Mouse (Mus musculus): ENCODE measurements around the gene Zcchc24.
A peak's percentile ranks its signal among the peaks of the same experiment; 100 is the strongest.

Zcchc24 gene

DNA sequence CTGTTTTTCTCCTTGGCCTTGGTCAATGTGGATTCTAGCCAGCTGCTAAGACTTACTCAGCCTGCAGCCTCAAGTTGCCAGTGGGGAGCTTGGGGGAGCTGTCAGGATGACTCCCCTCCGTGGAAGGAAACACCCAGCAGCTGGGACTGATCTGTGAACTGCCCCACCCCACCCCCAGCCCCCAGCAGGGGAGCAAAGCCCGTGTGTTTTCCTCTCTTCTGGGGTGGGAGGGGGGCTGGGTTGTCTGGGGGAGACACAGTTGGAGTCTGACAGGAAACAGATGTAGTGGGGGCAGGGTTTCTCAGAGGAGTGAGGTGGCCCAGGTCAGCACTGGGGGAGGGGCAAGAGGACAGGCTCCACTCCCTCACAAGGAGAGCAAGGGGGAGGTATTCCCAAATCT is 50.4 kb downstream of the Zcchc24 start:
- DNase-seq (ENCODE audit: low spot score), result peak; percentile 73

DNA sequence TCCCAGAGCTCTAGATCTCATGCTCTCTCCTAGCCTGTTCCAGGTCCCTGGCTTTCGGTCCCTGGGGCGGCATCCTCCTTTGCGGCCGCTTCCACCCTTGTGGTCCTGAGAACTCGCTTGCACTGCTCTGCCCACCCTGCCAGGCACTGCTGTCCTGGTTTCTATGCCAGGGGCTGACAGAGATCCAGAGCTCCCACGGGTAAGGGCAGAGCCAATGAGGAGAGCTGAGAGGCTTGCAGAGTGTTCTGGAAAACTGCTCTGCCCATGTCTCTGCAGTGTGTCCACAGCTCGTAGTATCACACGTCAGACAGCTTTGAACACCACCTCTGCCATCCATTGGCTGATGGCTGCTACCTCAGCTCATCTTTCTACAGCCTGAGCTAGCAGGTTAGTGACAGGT is 51.1 kb downstream of the Zcchc24 start:
- DNase-seq (ENCODE audit: low spot score), result no peak

DNA sequence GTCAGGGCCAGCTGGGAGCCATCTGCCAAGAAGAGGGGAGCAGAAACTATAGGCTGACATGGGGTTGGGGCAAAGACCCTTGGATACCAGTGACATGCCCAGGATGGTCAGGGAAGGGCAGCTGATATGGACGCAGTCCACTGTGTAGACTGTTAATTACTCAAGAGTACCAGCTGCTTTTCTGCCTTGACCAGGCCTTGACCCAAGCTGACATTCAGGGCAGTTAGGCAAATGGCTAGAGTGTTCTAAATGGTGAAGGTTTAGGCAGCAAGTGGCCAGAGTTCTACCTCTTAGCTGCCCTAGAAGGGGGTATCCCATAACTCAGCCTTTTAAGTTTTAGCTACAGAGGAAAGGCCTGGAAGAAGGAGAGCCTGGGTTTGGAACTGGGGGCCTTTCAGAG is 52.3 kb downstream of the Zcchc24 start:
- no peak for DNase-seq (ENCODE audit: low spot score)

DNA sequence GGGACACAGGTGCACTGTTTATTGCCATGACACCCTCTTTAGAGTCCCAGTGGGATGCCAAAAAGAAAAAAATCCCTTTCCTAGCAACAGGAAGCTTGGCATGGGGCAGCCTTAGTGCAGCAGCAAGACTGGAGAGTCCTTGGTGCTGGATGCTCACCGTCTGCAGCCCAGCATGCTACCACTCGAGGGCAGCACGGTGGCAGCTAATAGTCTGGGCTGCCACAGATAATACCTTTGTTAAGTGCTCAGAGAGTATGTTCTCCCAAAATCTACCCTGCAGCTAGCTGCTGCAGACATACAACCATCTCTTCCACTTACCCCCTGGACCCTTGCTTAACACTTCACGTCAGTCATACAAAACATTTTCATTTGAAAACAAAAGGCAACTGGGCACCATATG is 55.4 kb downstream of the Zcchc24 start:
- no peak for DNase-seq (ENCODE audit: low spot score)

DNA sequence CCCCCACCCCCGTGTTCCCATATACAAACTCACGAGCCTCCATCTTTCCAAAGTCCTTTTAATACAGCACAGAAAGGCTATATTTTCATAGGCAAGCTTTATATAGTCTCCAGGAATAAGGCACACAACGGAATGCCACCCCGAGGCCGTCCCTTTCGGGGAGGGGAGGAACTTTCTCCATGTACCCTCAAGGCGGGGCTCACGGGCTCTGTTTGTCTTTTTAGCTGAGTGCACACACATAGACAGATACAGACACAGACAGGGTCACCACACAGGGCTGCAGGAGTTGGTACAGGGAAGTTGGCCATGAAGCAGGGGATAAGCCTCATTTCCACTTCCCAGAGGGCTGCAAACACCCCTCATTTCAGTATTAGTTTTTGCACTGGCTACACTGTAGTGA is 57.2 kb downstream of the Zcchc24 start:
- no peak for DNase-seq (ENCODE audit: low spot score)

DNA sequence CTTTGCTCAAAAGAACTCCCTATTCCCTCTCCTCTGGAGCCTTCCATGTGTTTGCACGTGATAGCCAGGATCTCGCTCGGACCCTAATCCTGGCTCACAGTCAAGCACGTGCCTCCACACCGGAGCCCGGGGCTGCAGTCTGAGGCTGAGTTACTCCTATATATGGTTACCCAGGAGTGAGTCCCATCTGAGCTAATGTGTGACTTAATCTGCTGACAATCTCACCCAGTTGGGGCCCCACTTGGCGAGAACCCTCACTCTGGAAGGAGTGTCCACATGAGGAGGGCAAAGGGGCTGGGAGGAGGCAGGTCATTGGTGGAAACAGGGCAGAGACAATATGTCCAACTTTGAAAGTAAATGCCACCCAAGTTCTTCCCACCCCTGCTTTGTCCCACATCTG is 57.7 kb downstream of the Zcchc24 start:
- no peak for DNase-seq (ENCODE audit: low spot score)

DNA sequence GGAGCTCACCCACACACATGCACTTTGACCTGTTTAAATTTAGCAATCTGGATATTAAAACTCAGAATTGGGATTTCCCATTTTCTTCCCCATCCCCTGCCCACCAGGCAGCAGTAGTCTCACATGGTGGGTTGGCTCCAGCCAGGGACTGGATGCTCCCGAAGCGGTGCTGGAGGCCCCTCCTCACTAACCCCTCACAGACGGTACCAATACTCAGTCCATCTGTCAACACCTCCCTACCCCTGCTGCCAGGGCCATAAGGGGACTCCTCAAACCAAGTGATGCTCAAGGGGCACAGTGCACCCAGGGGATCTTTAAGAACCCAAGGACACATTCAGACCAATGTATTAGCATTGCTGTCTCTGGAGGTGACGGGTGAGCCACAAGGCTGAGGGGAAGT is 58.2 kb downstream of the Zcchc24 start:
- no peak for DNase-seq (ENCODE audit: low spot score)

DNA sequence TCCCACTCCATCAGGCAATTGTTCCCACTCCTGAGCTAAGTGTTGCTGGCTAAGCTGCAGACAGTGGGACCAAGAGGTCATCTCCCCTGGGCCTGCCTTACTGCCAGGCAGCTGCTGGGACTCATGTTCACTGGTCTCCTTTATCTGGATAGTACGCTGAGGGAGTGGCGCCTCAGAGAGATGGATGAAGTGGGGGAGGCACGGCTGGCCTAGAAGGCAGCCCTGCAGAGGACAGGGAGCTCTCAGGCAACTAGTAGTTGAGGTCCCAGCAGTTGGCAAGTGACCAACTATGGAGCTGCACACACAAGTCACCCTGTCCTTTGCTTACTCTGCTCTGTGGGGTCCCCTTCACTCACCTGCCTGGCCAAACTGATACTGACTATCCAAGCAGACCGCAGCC is 58.8 kb downstream of the Zcchc24 start:
- no peak for DNase-seq (ENCODE audit: low spot score)

DNA sequence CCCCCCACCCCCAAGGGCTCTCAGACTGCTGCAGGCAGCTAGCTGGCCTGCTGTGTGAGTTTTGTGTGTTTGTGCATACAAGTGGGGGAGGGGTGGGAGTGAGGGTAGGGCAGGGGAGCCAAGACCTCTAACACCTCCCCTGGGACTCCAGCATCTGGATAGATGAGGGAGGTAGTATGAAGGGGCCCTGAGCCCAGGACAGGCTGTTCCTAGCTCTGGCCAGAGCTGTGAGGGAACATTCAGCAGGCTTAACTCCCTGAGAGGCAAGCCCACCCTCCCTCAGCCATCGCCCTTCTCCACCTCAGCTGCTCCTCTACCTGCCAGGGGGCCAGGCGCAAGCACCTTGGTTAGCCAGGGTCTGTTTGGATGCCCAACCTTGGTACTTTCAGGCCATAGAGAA is 59.9 kb downstream of the Zcchc24 start:
- no peak for DNase-seq (ENCODE audit: low spot score)

DNA sequence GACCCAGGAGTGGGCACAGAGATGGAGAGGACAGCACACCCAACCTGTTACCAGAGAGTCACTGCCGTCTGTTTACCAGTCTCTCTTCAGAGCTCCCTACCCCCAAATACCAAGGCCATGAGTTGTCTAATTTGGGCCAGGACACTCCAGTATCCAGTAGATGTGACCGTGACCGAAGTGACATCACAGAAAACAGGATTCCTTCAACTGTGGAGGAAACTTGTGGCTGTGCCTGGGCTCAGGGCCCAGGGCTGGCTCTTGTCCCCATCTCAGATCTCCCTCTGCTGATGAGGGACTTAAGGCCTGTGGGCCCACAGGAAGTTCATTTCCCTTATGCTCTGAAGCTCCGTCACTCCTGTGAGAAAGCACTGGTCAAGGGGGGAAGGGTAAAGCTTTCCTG is 60.4 kb downstream of the Zcchc24 start:
- no peak for DNase-seq (ENCODE audit: low spot score)

DNA sequence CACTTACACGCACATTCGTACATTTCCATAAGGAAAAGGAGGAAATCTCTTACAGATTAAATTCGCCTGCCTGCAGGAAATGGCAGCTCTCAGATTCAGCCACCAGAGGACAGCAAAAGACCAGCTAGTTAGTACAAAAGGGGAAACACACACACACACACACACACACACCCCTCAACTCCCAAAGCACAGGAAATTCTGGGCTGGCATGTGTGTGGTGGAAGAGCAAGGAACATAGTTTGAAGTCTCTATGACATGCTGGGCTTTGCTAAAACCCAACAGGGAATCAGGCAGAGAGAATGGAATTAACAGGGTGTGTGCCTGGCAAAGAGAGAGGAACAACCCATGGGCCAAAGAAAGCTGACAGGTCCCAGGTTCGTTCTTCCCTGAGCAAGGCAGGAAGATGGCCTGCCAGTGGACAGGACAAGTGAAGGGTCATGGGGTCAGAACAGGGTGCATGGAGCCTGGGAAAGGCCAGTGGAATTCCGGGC is 61.1 kb downstream of the Zcchc24 start:
- DNase-seq (ENCODE audit: low spot score), result peak; percentile 50

DNA sequence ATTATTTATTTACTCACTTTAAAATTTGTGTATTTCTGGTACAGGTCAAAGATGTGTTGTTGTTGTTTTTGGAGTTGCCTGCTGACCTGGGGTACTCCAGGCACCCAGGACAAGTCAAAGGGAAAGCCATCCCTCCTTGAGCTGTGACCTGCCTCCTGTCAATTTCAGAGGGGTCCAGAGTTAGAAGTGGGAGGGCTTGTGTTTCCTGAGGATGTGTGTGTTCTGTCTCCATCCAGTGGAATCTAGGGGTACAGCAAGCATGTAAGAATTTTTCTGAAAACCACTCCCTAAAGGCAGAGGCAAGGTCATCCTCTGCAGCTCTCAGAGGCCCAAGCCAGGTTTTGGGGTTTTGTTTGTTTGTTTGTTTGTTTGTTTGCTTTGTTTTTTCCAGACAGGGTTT is 66.9 kb downstream of the Zcchc24 start:
- no peak for DNase-seq (ENCODE audit: low spot score)

DNA sequence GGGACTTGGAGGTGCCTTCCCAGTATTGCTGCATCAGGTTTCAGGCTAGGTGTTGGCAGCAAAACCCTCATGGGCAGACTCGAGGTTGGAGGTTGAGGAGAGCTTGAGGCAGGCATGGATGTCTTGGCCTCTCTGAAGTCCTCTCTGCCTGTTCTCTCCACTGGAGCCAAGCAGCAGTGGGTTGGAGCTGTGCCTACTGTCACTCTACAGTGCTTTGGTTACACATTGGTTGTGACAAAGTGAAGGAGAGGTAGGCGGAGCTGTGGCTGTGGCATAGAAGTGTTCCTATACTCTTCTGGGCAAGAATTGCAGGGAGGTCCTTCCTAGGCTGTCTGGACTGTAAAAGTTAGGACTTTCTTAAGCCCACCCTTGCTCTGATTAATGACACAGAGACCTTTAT is 72.5 kb downstream of the Zcchc24 start:
- no peak for DNase-seq (ENCODE audit: low spot score)

DNA sequence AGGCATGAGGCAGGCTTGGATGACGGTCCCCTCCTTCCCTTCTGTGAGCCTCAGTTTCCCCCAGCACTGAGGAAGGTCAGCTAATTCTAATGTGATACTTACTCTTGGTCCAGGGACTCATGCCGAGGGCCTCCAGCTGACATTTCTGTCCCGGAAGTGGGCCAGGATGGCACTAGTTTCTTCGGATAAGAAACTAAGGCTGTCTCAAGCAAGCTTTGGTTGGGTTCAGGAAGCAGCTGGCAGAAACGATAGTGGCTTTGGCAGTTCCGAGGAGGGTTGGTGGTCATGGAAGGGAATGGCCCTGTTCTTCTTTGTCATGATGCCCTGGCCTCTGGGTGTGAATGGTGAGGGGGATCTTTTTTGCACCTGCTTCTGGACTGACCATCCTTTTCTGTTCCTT is 73.8 kb downstream of the Zcchc24 start:
- no peak for DNase-seq (ENCODE audit: low spot score)

DNA sequence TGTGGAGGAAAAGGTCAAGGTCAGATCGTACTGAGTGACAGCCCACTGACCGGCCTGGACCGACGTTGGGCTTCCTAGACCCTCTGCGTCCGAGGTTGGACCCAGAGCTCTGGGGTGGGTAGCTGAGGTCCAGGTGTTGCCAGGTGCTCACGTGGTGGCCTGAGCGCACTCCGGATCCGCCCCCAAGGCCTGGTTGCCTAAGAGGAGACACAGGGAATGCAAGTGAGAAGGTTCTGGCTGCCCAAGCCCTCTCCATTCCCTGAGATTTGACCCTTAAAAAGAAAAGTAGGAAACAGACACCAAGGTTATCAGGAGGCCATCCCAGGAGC is 74.3 kb downstream of the Zcchc24 start:
- peak; percentile 40 for DNase-seq (ENCODE audit: low spot score)

DNA sequence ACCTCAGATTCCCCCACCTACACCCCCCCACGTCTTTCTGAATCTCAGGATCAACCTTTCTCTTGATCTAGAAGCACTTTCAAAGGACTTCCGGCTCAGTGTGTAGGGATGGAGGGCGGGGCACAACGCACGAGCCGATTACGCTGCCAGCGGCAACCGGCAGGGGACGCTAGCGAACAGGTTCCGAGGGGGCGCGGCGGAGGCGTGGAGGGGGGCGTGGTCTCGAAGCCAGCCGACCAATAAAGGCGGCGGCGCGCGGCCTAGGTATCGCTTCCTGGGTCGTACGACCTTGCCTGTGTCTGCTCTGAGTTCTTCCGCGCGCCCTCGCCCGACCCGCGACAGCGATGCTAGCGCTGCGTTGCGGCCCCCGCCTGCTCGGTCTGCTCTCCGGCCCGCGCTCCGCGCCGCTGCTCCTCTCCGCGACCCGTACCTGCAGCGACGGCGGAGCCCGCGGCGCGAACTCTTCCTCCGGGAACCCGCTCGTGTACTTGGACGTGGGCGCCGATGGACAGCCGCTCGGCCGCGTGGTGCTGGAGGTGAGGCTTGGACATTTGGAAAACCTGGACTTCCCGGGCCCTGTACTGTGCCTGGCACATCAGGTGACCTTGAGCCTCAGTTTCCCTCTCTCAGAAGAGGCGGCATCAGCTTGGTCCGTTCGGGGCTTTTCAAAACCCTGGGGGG is 74.8 kb downstream of the Zcchc24 start, which contains the start of gene Ppif:
Ppif (plus strand) TSS at position 267 of the 681 bp plus-strand sequence.
- peak; percentile 92 for DNase-seq (ENCODE audit: low spot score)

DNA sequence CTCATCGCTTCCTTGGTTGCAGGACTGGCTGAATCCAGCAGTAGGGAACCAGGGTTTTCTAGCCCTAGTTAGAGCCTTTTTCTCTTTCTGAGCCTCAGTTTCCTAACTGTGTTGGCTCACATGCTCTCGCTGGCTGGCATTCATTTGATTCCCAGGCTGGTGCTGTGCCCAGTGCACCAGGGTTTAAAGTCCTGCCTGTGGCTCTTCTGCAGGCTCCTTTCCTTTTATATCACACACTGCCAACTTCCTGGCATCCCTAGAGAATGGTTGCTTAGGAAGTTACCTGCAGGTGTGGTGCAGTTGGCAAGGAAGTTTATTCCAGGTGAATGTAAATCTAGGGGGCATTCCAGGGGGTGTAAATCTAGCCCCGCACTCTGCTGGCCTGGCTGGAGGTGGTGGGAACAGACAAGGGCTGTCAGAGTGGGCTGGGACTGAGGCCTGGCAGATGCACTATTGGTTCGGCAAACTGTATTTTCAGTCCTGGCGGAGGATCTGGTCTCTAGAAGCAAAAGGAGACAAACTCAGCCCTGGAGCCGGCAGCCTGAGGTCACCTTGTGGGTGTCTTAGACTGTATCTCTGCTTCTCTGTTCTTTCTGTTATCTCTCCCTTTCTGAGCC is 75.5 kb downstream of the Zcchc24 start:
- no peak for DNase-seq (ENCODE audit: low spot score)

DNA sequence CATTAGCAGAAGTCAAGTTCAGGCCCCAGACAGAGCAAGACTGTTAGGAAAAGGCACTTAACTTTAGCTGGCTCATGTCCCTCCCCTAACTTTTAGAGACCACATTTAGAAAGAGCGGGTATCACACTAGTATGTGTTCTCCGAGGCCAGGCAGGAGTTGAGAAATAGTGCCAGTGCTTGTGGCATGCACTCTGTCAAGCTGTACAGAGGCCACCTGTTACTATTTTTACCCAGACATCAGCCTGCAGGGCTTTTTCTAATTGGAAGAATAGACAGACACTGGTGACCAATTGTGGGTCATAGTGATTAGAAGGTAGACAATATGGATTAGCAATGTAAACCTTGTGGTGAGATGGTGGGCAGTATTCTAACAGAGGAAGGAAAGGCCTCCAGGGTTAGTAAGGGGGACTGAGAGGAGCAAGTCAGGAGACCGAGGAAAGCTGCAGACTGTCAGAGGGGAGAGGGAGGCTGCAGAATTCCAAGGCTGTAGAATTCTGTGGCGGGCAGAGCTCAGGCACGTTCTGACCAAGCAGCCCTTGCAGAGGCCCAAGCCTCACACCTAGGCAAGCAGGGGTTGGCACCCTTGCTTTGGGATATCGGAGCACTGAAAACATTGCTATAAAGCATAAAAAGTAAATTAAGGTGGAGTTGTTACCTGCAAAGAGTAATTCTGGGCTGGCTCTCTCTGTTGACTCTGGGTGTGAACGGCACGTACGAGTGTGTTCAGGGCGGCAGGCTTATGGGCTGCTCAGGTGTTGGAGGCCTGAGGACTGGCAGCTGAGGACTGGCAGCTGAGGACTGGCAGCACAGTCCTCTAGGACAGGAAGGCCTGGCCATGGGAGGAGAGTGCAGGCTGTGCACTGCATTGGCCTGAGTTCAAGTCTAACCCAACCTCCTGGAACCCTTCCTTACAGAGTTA is 81.6 kb downstream of the Zcchc24 start:
- no peak for DNase-seq (ENCODE audit: low spot score)

DNA sequence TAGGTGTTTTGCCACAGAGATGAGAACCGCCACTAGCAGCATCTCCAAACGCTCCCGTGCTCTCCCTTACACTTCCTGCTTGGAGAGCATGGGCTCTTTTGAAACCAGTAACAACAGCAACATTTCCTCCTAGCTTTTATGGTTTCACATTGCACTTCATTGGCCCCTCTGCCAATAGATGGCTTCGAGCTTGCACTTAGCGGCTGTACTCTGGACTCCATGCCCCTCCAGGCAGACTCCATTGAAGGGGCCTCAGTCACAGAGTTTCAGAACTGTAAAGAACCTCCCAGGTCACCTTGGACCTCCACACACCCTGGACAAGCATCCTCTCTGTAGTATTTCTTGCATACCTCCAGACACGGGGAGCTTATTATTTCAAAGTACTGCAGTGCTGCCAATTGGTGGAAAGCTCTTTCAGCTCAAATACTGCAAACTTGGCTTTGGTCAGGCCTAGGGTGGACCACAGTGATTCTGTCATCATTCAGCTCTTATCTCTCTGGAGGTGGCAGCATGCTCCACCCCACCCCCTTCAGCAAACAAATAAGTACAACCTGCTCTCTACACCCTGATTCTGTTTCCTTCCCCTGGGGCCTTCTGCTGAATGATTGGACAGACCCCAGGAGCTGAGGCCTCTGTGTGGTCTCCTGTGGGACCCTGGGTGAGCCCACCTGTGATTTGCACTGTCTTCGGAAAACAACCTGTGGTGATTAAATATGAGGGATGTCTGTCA is 82.5 kb downstream of the Zcchc24 start:
- no peak for DNase-seq (ENCODE audit: low spot score)

DNA sequence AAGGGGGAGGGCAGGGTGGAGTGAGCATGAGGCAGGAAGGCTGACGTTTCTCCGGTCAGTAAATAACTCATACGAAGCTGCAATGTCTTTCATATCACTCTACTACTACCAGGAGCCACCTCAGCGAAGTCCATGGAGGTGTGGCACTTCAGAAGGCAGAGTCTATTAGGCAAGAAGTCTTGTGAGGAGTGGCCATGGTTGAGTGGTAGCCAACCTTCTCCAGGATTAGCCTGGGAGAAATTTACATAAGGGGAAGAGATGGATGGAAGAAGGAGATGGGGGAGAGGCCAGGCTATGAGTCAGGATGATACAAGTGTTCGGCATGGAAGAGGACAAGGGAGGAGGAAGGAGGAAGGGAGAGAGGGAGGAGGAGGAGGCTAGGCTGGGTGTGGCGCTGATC is 86.8 kb downstream of the Zcchc24 start:
- no peak for DNase-seq (ENCODE audit: low spot score)

DNA sequence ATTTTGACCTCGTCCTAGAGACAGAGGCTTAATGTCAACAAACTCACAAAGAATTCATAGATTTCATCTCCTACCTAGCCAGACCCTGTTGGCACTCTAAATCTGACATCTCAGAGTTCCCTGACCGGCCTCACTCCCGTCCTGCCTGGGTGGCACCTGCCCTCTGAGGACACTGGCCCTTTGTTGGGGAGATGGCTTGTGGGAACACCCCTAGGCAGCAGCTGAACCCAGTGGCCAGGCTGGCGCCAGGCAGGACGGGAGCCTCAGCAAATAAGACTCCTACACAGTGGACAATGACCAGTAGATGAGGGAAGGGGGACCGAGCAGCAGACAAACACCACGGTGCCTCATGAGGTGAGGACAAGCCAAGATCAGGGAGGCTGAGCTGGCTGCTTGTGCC is 89.2 kb downstream of the Zcchc24 start:
- DNase-seq (ENCODE audit: low spot score), result no peak

DNA sequence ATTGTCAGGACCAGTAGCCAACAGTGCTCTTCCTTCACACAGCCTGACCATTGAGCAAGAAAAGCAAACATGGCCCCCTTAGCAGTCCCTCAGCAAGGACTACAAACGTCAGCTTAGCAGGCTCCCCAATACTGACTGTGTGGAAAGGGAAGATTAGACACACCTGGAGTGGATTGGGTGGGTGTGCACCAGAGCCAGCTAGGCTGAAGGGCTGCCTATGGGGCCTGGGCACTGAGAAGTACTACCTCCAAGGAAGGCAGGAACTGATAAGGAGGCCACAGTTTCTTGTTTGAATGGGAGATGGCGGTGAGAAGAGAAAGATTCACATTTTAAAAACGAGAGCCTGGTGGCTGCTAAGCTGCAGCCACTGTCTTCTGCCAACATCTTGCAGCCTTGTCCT is 101.3 kb downstream of the Zcchc24 start:
- DNase-seq (ENCODE audit: low spot score), result no peak
